Mouse (Mus musculus): ENCODE data around the gene Micall1.

DNA sequence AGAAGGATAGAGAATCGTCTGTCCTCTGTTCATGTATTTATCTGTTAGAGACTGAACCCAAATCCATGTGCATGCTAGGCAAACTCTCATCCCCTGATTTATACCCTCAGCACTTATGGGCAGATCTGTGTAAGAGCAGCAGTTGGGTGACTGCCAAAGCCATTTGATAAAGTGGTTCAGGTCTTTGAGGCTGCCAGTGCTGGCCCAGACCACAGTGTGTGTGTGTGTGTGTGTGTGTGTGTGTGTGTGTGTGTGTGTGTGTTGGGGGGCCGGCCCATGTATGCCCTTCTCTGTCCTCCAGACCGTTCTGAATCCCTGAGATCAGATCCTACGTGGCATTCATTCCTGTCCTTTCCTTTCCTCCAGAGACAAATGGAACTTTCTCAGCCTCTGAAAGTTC lies 3.1 kb downstream of the Micall1 start:
- TF ChIP-seq POLR2A (IDR thresholded peaks at IDR 0.05; ENCODE audit: borderline replicate concordance, control insufficient read depth, low read depth, low read length), result no peak
- TF ChIP-seq CTCF (IDR thresholded peaks at IDR 0.05; ENCODE audit: control insufficient read depth, insufficient read depth, low read length), result no peak

All from bone marrow, adult 2 months (tissue).